Mouse (Mus musculus) C2C12 (cell line): Measurements from ENCODE around the gene Prdx6b.

ENCODE experiments used
- CTCF ChIP-seq: IDR thresholded peaks from one replicate; pipeline ENCODE4 v1.5.1; 2011; ENCODE audit not compliant: control insufficient read depth, insufficient read depth, insufficient read length
- FOSL1 ChIP-seq: IDR thresholded peaks from one replicate; pipeline ENCODE4 v1.8.0; 2011; ENCODE audit warnings: mild to moderate bottlenecking, low read length; ENCODE audit not compliant: poor library complexity, insufficient read depth, severe bottlenecking
- MAX ChIP-seq: IDR thresholded peaks from one replicate; pipeline ENCODE4 v1.6.1; 2011; ENCODE audit warnings: mild to moderate bottlenecking, control low read depth
- MYOD1 ChIP-seq: IDR thresholded peaks from one replicate; pipeline ENCODE4 v1.6.1; 2011; ENCODE audit warnings: low read depth; ENCODE audit not compliant: control insufficient read depth, insufficient read length
- MYOG ChIP-seq: IDR thresholded peaks from one replicate; pipeline ENCODE4 v1.6.1; 2011; ENCODE audit not compliant: control insufficient read depth, insufficient read length; ENCODE audit errors: extremely low read depth
- USF1 ChIP-seq: IDR thresholded peaks from one replicate; pipeline ENCODE4 v1.6.1; 2011; ENCODE audit warnings: low read depth, mild to moderate bottlenecking, control low read depth, moderate library complexity

DNA sequence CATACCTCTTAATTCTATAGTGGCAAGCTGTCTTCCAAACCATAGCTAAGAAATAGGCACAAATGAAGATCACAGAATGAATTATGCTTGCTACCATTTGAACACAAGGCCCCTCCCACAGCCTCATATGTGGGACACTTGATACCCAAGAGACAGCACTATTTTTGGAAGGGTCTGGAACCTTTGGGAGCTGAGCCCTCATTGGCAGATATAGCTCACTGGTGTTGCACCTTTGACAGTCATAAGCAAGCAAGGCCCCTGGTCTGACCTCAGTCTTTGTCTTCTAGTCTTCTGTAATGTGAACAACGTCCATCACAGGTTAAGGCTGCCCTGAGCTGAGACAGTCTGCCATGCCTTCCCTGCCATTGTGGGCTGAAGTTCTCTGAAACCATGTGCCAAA is 20.8 kb upstream of the Prdx6b start:
- TF ChIP-seq CTCF = no peak
- no peak for TF ChIP-seq MYOG
- TF ChIP-seq MYOD1 = no peak
- no peak for TF ChIP-seq USF1
- no peak for TF ChIP-seq MAX
- no peak for TF ChIP-seq FOSL1
